Comparison of ENCODE assay signal across 8 mouse cellular contexts in the genomic region with DNA sequence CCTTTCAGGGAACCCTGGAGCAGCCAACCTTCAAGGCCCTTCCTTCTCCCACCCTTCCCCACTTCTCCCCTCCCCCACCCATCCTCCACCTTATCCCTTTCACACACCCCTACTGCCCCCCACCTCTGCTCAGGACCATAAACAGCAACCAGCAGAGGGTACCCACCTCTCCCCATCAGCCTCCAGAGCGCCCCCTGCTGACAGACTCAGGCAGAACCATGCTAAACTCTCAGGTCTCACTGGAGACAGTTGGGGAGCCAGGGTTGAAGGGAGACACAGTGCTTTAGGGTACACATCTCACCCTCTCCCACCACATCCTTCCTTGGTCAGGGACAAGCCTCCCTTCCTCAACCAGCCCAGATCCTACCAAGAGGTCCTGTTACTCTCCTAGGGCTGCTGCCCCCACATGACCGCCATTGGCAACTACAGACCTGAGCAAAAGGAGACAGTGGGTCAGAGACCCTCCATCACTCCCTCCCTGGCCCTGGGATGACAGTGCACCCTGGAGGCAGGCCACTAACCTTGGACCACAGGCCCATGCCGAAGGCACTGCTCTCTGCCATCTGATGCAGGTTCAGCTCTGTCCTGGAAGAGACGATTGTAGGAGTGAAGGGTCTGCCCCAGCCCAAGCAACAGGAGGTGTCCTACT. TPM values are rescaled to one million over a fixed set of nuclear protein-coding genes. Genes with fewer than 3 reads are reported as not detected.
DNase-seq lines count a peak whose midpoint lies in the region; ATAC-seq and TF ChIP-seq lines count a peak whose summit lies in the region.

No protein-coding gene starts in this region.

- DNase-seq in layer of hippocampus, adult 11-12 months (ENCODE audit: low spot score) = peak; percentile 52
- DNase-seq in layer of hippocampus, adult 9-11 months = no peak
- peak; percentile 47 for DNase-seq in R1 (ENCODE audit: low read depth, low spot score)
- DNase-seq in brain, adult 2 months (ENCODE audit: low read depth, low spot score) = peak; percentile 49
- DNase-seq in forebrain, postnatal 0 days = peak; percentile 50
- DNase-seq in lung, postnatal 10 days = peak; percentile 62
- no peak for DNase-seq in yolk sac, embryonic 10.5 days (ENCODE audit: low spot score)

- ATAC-seq in forebrain, postnatal 0 days = no peak; the same call in 1 of the 2 replicates
- no peak for ATAC-seq in megakaryocyte progenitor cell, adult 5-6 weeks (replicated peaks; ENCODE audit: poor library complexity)

- H3K27ac ChIP-seq in forebrain, postnatal 0 days (ENCODE audit: low read depth, low read length) = no peak overlapping the region

- no peaks in the 10 kb centered on the region for H3K36me3 ChIP-seq in forebrain, postnatal 0 days (ENCODE audit: insufficient read depth)

- 0 out of 2 replicates have a peak, but pooled peaks cover 4% of the 10 kb centered on the region for H3K4me1 ChIP-seq in forebrain, postnatal 0 days (ENCODE audit: insufficient read depth)

- peak; percentile 69 for TF ChIP-seq CTCF in forebrain, postnatal 0 days (IDR thresholded peaks at IDR 0.05; ENCODE audit: low read depth)

- no peak overlapping the region for H3K4me2 ChIP-seq in forebrain, postnatal 0 days (ENCODE audit: low read depth)

- H3K27me3 ChIP-seq in forebrain, postnatal 0 days (ENCODE audit: insufficient read depth, low read length) = no peaks in the 10 kb centered on the region

- 47% methylated on average over 4 of the region's 4 CpGs for WGBS in forebrain, postnatal 0 days

- H3K4me3 ChIP-seq in forebrain, postnatal 0 days (ENCODE audit: low read depth, low read length) = no peak overlapping the region

- H3K9me3 ChIP-seq in forebrain, postnatal 0 days (ENCODE audit: low read length) = no peaks in the 10 kb centered on the region

- H3K9ac ChIP-seq in forebrain, postnatal 0 days = no peak overlapping the region

RNA-seq across cellular contexts. Expression of a gene that starts 31.3 kb away (rescaled TPM):
- total RNA-seq in forebrain, postnatal 0 days (2014; rRNA removed) = 2.0 and 2.5 TPM in 2 replicates
- polyA plus RNA-seq in forebrain, postnatal 0 days (2015; fragmentation: Nextera tagmentation; extraction: Ambion mirVana) = 1.0 and 1.6 TPM in 2 replicates
- total RNA-seq in megakaryocyte progenitor cell, adult 5-6 weeks (2015) = 0.84 and 1.5 TPM in 2 replicates
- 2.2 and 3.1 TPM in 2 replicates for total RNA-seq in megakaryocyte progenitor cell, adult 5-6 weeks (2017)

Comparison
In these comparisons a context has a peak if more than half of its experiments do, and no peak if none do; other contexts are left out.
1. DNase-seq: peak in layer of hippocampus, adult 11-12 months (single experiment), R1 (single experiment), brain, adult 2 months (single experiment), forebrain, postnatal 0 days (single experiment) and lung, postnatal 10 days (single experiment); none in layer of hippocampus, adult 9-11 months (single experiment) and yolk sac, embryonic 10.5 days (single experiment).